Mouse (Mus musculus) kidney, postnatal 10 days (tissue): ENCODE measurements around the gene 0610012G03Rik.
"Not testable (repeated sequence)": the region's sequence is repeated elsewhere in the genome, so short reads cannot be mapped to it uniquely, and the experiment has no call there.

Experiments used
- DNase-seq: peaks from one replicate; pipeline ENCODE4 v3.0.0; 2021; ENCODE audit warnings: mixed read lengths

The 0610012G03Rik gene

DNA sequence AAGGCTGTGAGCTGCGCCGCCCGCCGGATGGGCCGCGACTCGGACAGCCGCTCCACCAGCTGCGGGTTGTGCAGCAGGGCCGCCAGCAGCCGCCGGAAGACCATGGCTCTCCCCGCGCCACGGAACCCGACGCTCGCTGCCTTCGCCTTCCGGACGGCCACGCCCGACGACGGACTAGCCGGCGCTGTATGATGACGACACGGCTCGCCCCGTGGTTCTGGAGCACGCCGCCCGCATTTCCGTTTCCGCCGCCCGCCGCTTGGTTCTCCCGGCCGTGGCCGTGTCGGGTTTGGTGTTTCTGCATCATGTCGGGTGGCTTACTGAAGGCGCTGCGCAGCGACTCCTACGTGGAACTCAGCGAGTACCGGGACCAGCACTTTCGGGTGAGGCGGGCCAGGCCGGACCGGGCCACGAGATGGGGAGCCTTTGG, at the start of gene 0610012G03Rik, which contains the start of gene Ncbp2:
TSS of gene 0610012G03Rik (minus strand) at position 150 of the 430 bp plus-strand sequence.
TSS of gene Ncbp2 (plus strand) at position 169 of the 430 bp plus-strand sequence.
- peak; percentile 99 for DNase-seq

DNA sequence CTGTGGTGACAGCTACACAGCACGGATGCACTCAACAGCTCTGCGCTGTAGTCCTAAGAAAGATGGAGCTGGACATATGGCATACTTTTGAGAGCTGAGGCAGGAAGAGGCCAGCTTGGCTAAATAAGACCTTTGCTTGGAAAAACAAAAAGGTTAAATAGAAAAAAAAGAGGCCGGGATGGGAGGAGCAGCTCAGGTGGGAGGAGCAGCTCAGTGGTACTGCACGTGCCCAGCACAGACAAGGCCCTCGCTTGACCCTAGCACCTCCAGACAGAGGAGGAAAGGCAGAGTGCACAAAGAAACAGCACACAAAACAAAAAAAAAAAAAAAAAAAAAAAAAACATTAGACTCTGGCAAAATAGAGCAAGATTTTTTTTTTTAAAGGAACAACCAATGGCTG, 48.1 kb upstream of the 0610012G03Rik start:
- DNase-seq: no peak

DNA sequence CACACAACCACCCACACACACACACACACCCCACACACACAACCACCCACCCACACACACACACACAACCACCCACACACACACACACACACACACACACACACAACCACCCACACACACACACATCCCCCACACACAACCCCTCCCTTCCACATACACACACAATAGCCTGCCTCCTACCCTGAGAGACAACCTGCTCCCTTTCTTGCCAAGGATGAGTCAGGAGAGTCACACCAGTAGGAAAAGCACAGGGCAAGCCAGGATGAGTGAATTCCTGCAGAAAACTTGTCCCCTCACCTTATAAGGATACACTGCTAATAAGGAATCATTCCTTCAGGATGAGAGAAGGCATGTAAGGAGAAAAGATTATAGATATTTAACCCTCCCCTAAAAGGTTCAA, 45.7 kb upstream of the 0610012G03Rik start:
- no peak for DNase-seq

DNA sequence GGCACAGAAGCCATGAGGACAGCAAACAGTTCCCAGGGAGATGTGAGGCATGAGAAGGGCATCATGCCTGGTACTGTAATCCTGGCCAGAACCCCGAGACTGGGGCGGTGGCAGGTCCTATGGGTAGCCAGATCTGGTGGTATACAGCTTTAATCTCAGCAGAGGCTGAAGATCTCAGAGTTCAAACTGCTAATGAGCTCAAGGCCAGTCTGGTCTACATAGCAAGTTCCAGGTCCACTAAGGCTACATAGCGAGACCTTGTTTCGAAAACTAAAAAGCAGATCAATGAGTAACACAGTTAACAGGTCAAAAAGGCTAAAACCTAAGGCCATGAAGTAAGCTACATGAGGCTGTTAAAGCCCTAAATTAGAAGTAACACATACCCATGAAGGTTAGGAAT, 44.9 kb upstream of the 0610012G03Rik start:
- DNase-seq: no peak

DNA sequence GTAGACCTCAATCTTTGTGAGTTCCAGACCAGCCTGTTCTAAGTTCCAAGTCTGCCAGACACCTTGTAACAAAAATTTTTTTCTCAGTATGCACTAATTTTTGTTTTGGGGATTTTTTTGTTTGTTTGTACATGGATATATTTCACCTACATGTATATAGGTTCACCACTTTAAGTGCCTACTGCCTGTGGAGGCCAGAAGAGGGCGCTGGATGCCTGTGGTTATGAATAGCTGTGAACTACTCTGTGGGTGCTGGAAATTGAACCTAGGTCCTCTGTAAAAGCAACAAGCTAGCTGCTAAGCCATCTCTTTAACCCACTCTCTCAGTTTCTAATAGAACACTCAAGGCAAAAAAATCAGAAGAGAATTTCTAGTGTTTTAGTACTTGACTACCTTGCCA, 43.7 kb upstream of the 0610012G03Rik start:
- DNase-seq: no peak

DNA sequence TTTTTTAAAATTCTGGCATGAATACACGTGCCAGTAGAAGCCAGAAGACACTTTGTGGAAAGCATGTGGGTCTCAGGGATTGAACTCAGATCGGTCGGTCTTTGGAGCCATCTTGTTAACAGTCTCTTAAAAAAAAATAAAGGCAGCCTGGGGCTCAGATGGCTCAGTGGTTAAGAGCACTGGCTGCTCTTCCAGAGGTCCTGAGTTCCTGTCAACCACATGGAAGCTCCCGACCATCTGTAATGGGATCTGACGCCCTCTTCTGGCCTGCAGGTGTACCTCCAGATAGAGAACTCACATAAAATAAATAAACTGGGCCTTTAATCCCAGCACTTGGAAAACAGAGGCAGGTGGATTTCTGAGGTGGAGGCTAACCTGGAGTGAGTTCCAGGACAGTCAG, 32.7 kb upstream of the 0610012G03Rik start:
- no peak for DNase-seq

DNA sequence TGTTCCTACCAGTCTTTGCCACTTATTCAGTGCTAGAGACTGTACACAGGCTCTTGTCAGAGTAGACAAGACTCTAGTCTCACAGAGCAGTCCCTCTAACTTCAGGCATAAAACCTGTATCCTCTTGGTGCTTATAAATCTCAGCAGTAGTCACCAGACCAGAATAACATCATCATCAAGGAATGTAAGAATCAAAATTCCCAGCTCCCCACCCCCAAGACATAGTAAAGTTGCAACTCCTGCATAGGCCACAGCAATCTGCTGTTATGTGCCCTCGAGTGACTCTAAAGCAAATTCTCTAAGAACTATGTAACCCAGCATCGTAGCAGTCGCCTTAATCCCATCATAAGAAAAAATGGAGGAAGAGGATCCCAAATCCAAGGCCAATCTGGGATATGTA, 31.2 kb upstream of the 0610012G03Rik start:
- no peak for DNase-seq

DNA sequence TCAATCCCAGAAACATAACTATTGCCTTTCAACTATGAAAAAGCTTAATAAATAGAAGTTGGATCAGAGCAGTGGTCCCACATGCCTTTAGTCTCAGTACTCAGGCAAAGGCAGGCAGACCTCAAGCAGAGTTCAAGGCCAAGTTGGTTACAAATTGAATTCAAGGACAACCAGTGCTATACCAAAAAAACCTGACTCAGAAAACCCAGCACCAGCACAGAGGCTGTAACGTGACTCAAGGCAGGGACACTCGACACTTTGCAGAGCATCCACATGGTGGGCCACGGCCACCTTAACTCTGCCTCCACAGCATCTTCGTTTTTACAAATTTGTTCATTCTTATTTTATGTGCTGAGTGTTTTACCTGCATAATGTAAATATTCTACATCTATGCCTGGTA, 27.0 kb upstream of the 0610012G03Rik start:
- no peak for DNase-seq

DNA sequence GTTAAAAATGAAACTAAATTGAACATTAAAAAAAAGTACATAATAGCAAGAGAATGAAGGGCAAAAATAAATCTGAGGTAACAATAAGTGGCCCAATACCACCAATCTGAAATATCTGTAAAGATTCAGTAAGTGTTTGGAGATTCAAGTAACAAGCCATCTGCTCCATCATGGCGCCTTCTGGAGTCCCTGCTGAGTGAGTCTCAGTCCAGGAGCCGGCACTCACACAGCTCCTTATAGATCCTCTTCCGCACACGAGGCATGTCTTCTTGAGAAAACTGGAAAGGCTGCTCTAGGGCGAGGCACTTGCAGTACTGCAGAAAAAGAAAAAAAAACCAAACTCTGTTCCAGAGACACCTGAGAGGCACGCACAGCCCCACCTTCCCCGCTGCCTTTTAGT, 14.9 kb upstream of the 0610012G03Rik start:
- DNase-seq: no peak

DNA sequence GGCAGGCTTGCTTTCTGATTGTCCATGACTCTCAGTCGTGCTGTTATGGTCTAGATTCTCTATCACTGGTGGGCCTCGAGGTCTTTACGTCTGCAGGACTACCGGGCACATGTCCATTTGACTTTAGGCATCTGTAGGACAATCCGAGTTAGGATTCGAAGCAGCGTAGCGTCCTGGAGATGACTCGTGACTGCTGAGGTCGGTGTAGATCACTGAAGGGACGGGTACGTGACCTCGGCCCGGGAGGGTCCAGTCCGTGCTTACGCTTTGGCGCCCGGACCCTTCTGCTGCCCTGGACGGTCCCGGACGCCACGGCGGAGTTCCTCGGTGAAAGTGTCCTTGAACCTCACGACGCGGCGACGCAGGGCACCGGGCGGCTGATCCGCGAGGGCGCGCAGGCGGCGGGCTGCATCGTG, 385 bp downstream of the 0610012G03Rik start:
- no peak for DNase-seq

DNA sequence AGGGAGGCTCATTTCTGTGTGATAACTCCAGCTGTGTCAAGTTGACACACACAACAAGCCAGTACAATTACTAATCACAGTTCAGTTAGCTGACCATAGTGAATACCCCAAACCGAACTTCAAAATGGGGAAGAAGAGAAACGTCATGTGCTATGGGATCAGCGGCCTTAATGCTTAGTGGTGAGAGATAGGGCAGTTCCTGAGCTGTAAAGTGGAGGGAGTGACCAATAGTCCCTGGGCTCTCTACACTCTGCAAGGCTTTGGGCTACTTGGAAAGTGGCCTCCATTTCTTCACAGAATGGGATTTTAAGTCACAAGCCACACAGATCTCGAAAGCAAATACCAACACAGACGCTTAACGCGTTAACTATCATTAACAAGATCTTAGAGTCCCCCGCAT, 961 bp downstream of the 0610012G03Rik start:
- DNase-seq: no peak

DNA sequence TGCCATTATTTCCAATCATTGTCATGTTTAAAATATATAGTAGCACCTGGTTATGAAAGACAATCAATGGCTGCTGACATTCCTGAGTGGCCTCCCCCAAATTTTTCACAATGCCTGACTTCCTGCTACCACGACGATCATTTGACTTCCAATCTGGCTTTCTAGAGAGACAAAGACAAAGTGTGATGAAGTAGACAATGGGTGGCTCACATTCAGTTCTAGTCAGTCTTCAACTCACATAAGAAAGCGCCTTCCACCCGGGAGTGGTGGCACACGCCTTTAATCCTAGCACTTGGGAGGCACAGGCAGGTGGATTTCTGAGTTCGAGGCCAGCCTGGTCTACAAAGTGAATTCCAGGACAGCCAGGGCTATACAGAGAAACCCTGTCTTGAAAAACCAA, 2.3 kb downstream of the 0610012G03Rik start:
- DNase-seq: not testable (repeated sequence)

DNA sequence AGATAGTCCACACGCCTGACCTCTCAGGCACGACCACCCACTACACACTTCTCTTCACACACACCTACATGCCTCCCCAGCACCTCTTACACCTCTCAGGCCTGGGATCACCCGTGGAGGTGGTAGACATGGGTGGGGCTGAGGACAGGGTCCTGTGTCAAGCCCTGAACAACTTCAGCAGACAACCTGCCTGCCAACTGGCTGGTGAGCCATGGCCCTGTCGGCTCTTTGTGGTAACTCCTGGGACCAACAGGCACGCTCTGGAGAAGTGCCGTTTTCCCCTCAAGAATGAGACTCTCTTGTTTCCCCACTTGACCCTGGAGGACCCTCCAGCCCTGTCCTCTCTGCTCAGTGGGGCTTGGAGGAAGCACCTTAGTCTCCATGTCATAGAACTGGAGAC, 2.9 kb downstream of the 0610012G03Rik start:
- DNase-seq: no peak

DNA sequence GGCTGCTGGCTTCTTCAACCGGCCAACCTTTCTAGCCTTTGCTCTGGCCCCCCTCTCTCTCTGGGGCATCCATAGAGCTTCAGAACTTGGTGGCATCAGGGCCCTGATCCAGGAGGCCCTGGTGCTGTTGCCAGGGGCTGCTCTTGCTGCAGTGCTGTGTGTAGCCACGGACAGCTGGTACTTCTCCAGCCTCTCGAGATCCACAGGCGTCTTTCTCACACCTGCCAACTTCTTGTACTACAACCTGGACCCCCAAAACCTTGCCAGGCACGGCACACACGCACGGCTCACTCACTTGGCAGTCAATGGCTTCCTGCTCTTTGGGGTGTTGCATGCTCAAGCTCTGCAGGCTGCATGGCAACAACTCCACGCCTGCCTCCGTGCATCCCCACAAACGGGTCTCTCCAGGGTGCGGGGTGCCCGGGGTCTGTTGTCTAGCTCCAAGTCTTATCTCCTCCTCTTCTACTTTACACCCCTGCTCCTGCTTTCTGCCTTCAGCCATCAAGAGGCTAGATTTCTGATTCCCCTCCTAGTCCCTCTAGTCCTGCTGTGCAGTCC, 3.5 kb downstream of the 0610012G03Rik start:
- no peak for DNase-seq

DNA sequence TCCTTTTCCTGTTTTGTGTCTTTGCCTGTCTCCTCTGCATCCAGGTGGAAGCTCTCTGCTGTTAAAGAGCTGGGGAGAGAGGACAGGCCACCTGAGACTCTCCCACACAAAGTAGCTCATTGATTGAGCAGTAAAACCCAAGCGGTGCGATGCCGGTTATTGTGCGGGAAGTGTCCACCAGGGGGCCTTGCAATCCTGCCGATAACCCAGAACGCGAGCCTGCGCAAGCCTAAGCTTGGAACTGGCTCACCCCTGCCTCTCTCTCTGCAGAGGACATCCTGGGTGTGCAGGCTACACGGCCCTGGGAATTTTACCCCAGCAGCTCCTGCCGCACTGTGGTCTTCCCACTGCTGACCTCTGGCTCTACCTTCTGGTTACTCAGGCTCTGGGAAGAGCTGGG, 4.3 kb downstream of the 0610012G03Rik start:
- DNase-seq: peak; percentile 88

DNA sequence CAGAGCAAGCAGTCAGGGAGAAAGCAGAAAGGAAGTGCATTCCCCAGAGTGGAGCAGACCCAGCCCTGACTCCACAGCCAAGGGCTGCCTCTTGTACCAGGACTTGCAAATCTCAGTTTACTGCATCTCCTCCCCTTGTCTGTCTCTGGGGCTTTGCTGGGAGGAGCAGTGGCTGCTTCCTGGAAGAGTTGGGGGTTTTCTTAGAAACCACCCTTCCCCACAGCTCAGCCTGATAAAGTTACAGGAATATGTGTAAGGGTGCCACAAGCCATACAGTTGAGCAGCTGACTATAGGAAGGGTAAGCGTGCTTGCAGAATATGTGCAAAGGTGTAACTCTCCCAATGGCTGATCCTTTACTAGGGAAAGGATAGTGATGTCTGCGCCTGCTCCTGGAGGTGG, 7.7 kb downstream of the 0610012G03Rik start:
- no peak for DNase-seq

DNA sequence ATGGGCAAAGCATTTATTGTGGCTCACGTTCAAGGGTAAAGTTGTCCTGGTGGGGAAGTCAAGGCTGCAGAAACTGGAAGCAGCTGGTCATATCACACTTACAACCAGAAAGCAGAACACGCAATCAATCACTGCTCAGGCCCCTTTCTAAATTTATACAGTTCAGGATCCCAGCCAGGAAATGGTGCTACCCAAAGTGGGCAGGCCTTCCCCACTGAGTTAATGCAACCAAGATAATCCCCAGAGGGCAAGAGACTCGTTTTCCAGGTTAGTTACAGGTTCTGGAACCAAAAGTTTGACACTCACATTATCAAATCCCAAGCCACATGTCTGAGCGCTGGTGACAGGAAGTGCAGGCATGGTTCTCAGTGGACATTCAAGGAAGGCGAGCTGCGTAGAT, 9.4 kb downstream of the 0610012G03Rik start:
- DNase-seq: no peak

DNA sequence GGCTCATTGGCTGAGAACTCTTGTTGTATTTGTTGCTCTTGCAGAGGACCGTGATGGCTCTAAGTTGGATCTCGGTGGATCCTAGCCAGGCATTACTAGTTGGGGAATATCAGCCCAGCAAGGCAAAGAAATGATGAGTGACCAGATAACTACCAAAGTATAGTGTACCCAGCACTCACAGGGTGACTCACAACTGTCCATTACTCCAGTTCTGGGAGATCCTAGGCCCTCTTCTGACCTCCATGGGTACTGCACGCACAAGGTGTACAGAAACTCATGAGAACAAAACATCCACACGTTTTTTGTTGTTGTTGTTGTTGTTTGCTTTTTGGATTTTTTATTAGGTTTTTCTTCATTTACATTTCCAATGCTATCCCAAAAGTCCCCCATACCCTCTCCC, 11.7 kb downstream of the 0610012G03Rik start:
- no peak for DNase-seq

DNA sequence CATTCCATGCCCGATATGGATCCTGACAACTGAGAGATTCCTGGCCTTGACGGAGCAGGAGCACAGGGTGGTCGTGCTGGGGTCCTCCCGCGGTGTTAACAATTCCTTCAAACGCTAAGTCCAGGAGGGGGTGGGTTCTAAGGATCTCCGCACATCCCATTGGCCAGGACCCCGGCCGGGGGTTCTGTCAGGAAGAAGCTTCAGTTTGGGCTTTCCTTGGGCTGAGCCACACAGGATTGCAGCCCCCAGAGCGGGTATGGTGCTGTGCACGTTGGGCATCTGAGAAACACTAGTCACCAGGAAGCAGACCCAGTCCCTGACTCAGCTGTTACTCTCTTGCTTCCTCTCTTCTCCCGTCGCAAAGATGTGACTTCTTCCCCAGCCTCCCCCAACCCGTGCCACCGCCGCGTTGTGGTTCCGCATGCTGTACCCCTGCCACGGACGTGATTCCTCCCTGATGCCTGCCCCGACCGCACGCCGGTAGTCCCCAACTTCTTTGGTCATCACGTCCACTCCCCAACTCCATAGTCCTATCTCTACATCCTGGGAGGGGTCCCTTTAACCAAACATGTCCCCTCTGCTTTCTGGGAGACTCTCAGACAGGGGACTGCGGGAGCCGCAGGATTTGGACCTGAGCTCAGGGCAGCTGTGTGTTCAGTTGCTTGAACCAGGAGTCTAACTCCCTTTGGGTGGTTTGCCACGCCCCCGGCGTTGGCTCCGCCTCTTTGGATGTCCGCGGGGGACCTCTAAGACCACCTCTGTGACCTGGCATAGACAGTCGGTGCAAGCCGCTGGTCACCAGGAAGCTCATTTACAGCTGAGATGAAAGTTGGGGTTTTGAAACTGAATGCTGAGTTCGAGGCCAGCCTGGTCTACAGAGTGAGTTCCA, 13.0 kb downstream of the 0610012G03Rik start:
- peak; percentile 26 for DNase-seq

DNA sequence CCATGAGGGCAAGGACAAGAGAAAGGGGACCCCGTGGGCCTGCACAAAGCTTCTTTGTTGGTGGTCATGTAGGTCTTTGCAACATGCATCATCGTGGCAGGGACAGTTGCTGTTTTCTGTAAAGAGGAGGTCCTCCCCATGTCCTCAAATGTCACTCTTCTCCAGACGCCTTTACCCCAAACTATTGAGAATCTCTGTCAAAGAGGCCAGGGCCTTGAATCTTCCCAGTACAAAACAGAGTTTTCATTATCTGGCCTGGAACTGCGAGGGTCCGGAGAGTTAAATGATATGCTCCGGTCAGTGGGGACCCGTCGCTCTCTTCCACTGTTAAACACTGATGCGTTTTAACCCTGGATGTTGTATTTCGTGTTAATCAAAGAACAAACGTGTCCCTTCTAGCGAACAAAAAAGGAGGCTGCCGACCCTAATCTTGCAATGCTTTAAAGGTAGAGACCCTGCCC, 13.7 kb downstream of the 0610012G03Rik start:
- DNase-seq: no peak

DNA sequence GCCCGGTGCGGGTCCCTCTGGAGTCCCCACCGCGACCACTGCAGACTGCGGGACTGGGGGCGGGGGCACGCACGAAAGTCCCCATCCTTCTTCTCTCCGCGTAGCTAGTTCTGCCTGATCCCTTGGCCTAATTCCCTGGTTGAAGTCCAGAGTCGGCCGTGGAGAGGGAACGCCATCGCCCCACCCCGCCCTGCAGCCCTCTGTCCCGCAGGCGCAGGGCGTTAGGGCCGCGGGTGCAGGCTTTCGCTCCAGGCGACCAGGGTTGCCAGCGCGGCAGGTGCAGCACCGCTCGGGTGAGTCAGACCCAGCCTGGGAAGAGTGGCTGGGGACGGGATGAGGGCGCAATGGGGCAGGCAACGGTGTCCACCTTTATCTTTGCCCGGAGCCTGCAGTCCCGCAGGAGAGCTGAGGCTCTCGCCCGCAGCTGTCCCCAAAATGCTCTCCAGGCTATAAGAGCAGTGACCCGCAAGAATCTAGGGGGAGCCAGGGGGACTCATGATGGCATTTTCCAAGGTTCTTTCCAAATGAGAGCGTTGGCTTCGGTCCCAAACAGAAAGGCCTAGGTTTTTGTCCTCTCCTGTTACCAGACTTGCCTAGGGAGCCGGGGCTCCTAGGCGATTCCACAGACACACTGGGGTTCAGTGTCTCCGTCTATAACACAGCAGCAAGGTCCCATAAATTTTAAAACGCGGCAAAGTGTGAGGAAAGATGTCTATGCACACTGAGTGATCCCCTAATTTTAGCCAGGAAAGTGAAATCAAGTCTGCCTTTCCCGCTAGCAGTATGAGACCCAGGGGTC, 14.3 kb downstream of the 0610012G03Rik start, which contains the start of gene Pigz:
TSS of gene Pigz (plus strand) at position 101 of the 799 bp plus-strand sequence.
- peak; percentile 65 for DNase-seq

DNA sequence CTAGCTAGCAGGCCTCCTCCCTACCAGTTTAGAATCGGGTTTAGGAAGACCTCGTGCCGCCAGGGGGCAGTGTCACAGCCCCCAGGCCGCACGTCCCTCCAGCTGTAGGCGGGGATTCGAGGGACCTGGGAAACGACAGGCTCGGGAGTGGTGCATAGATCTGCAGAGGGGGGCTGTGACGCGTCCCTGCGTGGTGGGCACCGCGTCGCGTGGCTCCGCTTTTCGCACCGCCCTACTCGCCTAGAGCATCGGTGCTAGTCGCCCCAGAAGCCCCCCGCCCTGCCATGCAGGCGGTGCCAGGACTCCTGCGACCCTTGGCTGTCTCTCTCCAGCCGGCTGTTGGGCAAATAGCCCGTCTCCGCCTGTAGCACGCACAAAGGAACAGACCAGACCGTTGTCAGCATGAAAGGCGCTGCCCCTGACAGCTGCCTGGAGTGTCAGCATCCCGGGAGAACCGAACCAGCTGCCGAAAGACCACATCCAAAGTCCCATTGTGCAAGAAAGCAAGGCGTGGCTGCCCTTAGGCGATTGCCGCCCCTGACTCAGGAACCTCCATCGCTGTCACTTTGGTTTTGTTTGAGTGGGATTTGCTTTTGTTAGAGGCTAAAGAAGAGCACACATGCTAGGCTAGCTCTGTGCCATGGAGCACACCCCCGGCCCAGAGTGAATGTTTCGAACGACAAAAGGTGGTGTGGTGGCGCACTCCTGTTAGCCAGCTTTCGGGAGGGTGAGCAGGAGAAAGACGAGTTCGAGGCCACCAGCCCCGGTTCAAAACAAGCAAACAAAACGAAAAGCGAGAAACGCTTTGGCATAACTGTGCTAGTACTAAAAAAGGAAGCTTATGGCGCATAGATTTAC, 15.2 kb downstream of the 0610012G03Rik start:
- peak; percentile 92 for DNase-seq
